Mouse (Mus musculus): Measurements from ENCODE around the gene Astn2. TPM values are rescaled to one million over a fixed set of nuclear protein-coding genes. Genes with fewer than 3 reads are reported as not detected.

Astn2 gene
- polyA plus RNA-seq, 1 experiment from 2014 or later = 0.61 TPM

GRCm38 (mm10) chr4:65770952-65771351 lies 633.5 kb downstream of the Astn2 start:
- H3K9ac ChIP-seq (ENCODE audit: low read length) = no peak overlapping the region
- no peaks in the 10 kb centered on the region for H3K9me3 ChIP-seq (ENCODE audit: control insufficient read depth, low read length)
- H3K27ac ChIP-seq (replicated peaks in 1 of 2; ENCODE audit: control insufficient read depth in 1 of 2, insufficient read depth in 1 of 2, low read depth in 2 of 2, low read length in 2 of 2) = no peak overlapping the region
- no peaks in the 10 kb centered on the region for H3K4me1 ChIP-seq (ENCODE audit: control insufficient read depth in 2 of 2, insufficient read depth in 2 of 2, low read length in 2 of 2)
- H3K36me3 ChIP-seq (ENCODE audit: control insufficient read depth, insufficient read depth, low read length) = no peaks in the 10 kb centered on the region
- no peak overlapping the region for H3K4me3 ChIP-seq (ENCODE audit: control insufficient read depth in 1 of 2, insufficient read depth in 1 of 2, low read depth in 1 of 2, low read length in 2 of 2)
- ATAC-seq (ENCODE audit: insufficient number of reproducible peaks, insufficient read depth, low FRiP score, low read depth) = no peak
- no peak overlapping the region for H3K4me2 ChIP-seq (ENCODE audit: low read length)
- WGBS = 86% methylated on average over 4 of the region's 4 CpGs
- H3K27me3 ChIP-seq (ENCODE audit: control insufficient read depth, insufficient read depth, low read length) = no peaks in the 10 kb centered on the region

DNA sequence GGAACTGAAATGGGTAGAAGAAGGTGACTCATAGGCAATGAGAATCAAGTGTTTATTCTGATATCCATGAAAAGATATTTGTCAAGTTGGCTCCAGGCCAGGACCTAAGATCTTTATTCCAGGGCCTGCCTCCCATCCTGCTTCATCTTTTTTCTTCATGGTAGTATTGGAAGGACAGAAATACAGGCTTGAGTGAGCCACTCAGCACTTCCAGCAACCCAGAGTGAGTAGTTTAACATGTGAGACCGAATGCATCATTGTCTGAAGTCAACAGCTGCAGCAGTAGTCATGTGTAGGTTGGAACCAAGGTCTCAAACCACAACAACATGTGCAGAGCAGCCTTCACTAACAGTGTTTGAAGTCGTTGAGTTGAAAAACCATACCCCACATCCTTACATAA lies 636.5 kb downstream of the Astn2 start:
- no peak for ATAC-seq (ENCODE audit: insufficient number of reproducible peaks, insufficient read depth, low FRiP score, low read depth)
- Histone ChIP-seq H3K4me3 (ENCODE audit: control insufficient read depth in 1 of 2, insufficient read depth in 1 of 2, low read depth in 1 of 2, low read length in 2 of 2) (no peak overlapping the region), H3K9ac (ENCODE audit: low read length) (no peak overlapping the region), H3K4me1 (ENCODE audit: control insufficient read depth in 2 of 2, insufficient read depth in 2 of 2, low read length in 2 of 2) (no peaks in the 10 kb centered on the region), H3K4me2 (ENCODE audit: low read length) (no peak overlapping the region), H3K27me3 (ENCODE audit: control insufficient read depth, insufficient read depth, low read length) (no peaks in the 10 kb centered on the region), H3K27ac (replicated peaks in 1 of 2; ENCODE audit: control insufficient read depth in 1 of 2, insufficient read depth in 1 of 2, low read depth in 2 of 2, low read length in 2 of 2) (no peak overlapping the region), H3K9me3 (ENCODE audit: control insufficient read depth, low read length) (no peaks in the 10 kb centered on the region), H3K36me3 (ENCODE audit: control insufficient read depth, insufficient read depth, low read length) (no peaks in the 10 kb centered on the region)
- WGBS = 50% methylated on average over 2 of the region's 2 CpGs

DNA sequence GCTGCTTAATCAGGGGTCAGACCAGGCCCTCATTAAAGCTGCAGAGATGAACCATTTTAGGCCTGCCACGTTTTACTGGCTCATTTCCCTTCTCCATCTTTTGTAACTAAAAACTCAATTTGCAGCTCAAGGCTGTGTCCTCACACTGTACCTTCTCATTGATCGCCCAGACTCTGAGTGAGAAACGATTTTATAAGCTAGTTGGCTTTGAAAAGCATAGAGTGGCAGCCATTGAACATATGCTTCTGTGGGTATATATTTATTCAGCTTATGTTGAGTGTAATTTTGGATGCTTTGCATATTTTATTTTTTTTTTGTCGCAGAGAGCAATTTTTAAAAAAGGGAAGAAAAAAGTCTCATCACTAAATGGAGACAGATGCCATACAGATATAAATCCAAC lies 637.0 kb downstream of the Astn2 start:
- Histone ChIP-seq H3K4me3 (ENCODE audit: control insufficient read depth in 1 of 2, insufficient read depth in 1 of 2, low read depth in 1 of 2, low read length in 2 of 2) (no peak overlapping the region), H3K27me3 (ENCODE audit: control insufficient read depth, insufficient read depth, low read length) (no peaks in the 10 kb centered on the region), H3K9ac (ENCODE audit: low read length) (no peak overlapping the region), H3K4me1 (ENCODE audit: control insufficient read depth in 2 of 2, insufficient read depth in 2 of 2, low read length in 2 of 2) (no peaks in the 10 kb centered on the region), H3K9me3 (ENCODE audit: control insufficient read depth, low read length) (no peaks in the 10 kb centered on the region), H3K27ac (replicated peaks in 1 of 2; ENCODE audit: control insufficient read depth in 1 of 2, insufficient read depth in 1 of 2, low read depth in 2 of 2, low read length in 2 of 2) (no peak overlapping the region), H3K36me3 (ENCODE audit: control insufficient read depth, insufficient read depth, low read length) (no peaks in the 10 kb centered on the region), H3K4me2 (ENCODE audit: low read length) (no peak overlapping the region)
- ATAC-seq (ENCODE audit: insufficient number of reproducible peaks, insufficient read depth, low FRiP score, low read depth) = no peak
- WGBS = 70% methylated on average over 4 of the region's 4 CpGs

GRCm38 (mm10) chr4:65765312-65765711 lies 639.1 kb downstream of the Astn2 start:
- H3K9ac ChIP-seq (ENCODE audit: low read length) = no peak overlapping the region
- 70% methylated on average over 3 of the region's 3 CpGs for WGBS
- H3K4me1 ChIP-seq (ENCODE audit: control insufficient read depth in 2 of 2, insufficient read depth in 2 of 2, low read length in 2 of 2) = no peaks in the 10 kb centered on the region
- no peak overlapping the region for H3K4me2 ChIP-seq (ENCODE audit: low read length)
- ATAC-seq (ENCODE audit: insufficient number of reproducible peaks, insufficient read depth, low FRiP score, low read depth) = no peak
- H3K9me3 ChIP-seq (ENCODE audit: control insufficient read depth, low read length) = no peaks in the 10 kb centered on the region
- H3K27me3 ChIP-seq (ENCODE audit: control insufficient read depth, insufficient read depth, low read length) = no peaks in the 10 kb centered on the region
- no peak overlapping the region for H3K27ac ChIP-seq (replicated peaks in 1 of 2; ENCODE audit: control insufficient read depth in 1 of 2, insufficient read depth in 1 of 2, low read depth in 2 of 2, low read length in 2 of 2)
- H3K4me3 ChIP-seq (ENCODE audit: control insufficient read depth in 1 of 2, insufficient read depth in 1 of 2, low read depth in 1 of 2, low read length in 2 of 2) = no peak overlapping the region
- H3K36me3 ChIP-seq (ENCODE audit: control insufficient read depth, insufficient read depth, low read length) = no peaks in the 10 kb centered on the region

GRCm38 (mm10) chr4:65764275-65764674 lies 640.1 kb downstream of the Astn2 start:
- 61% methylated on average over 4 of the region's 4 CpGs for WGBS
- Histone ChIP-seq H3K4me2 (ENCODE audit: low read length) (no peak overlapping the region), H3K27ac (replicated peaks in 1 of 2; ENCODE audit: control insufficient read depth in 1 of 2, insufficient read depth in 1 of 2, low read depth in 2 of 2, low read length in 2 of 2) (no peak overlapping the region), H3K9me3 (ENCODE audit: control insufficient read depth, low read length) (no peaks in the 10 kb centered on the region), H3K27me3 (ENCODE audit: control insufficient read depth, insufficient read depth, low read length) (no peaks in the 10 kb centered on the region), H3K36me3 (ENCODE audit: control insufficient read depth, insufficient read depth, low read length) (no peaks in the 10 kb centered on the region), H3K4me1 (ENCODE audit: control insufficient read depth in 2 of 2, insufficient read depth in 2 of 2, low read length in 2 of 2) (no peaks in the 10 kb centered on the region), H3K9ac (ENCODE audit: low read length) (no peak overlapping the region), H3K4me3 (ENCODE audit: control insufficient read depth in 1 of 2, insufficient read depth in 1 of 2, low read depth in 1 of 2, low read length in 2 of 2) (no peak overlapping the region)
- ATAC-seq (ENCODE audit: insufficient number of reproducible peaks, insufficient read depth, low FRiP score, low read depth) = no peak

GRCm38 (mm10) chr4:65763823-65764222 lies 640.6 kb downstream of the Astn2 start:
- no peak overlapping the region for H3K27ac ChIP-seq (replicated peaks in 1 of 2; ENCODE audit: control insufficient read depth in 1 of 2, insufficient read depth in 1 of 2, low read depth in 2 of 2, low read length in 2 of 2)
- H3K9me3 ChIP-seq (ENCODE audit: control insufficient read depth, low read length) = no peaks in the 10 kb centered on the region
- no peaks in the 10 kb centered on the region for H3K27me3 ChIP-seq (ENCODE audit: control insufficient read depth, insufficient read depth, low read length)
- no peak overlapping the region for H3K4me2 ChIP-seq (ENCODE audit: low read length)
- ATAC-seq (ENCODE audit: insufficient number of reproducible peaks, insufficient read depth, low FRiP score, low read depth) = no peak
- WGBS = 83% methylated on average over 2 of the region's 2 CpGs
- no peak overlapping the region for H3K4me3 ChIP-seq (ENCODE audit: control insufficient read depth in 1 of 2, insufficient read depth in 1 of 2, low read depth in 1 of 2, low read length in 2 of 2)
- no peaks in the 10 kb centered on the region for H3K4me1 ChIP-seq (ENCODE audit: control insufficient read depth in 2 of 2, insufficient read depth in 2 of 2, low read length in 2 of 2)
- no peaks in the 10 kb centered on the region for H3K36me3 ChIP-seq (ENCODE audit: control insufficient read depth, insufficient read depth, low read length)
- no peak overlapping the region for H3K9ac ChIP-seq (ENCODE audit: low read length)

GRCm38 (mm10) chr4:65762116-65762515 lies 642.3 kb downstream of the Astn2 start:
- ATAC-seq (ENCODE audit: insufficient number of reproducible peaks, insufficient read depth, low FRiP score, low read depth) = no peak
- Histone ChIP-seq H3K9me3 (ENCODE audit: control insufficient read depth, low read length) (no peaks in the 10 kb centered on the region), H3K36me3 (ENCODE audit: control insufficient read depth, insufficient read depth, low read length) (no peaks in the 10 kb centered on the region), H3K27ac (replicated peaks in 1 of 2; ENCODE audit: control insufficient read depth in 1 of 2, insufficient read depth in 1 of 2, low read depth in 2 of 2, low read length in 2 of 2) (no peak overlapping the region), H3K4me1 (ENCODE audit: control insufficient read depth in 2 of 2, insufficient read depth in 2 of 2, low read length in 2 of 2) (no peaks in the 10 kb centered on the region), H3K4me3 (ENCODE audit: control insufficient read depth in 1 of 2, insufficient read depth in 1 of 2, low read depth in 1 of 2, low read length in 2 of 2) (no peak overlapping the region), H3K9ac (ENCODE audit: low read length) (no peak overlapping the region), H3K4me2 (ENCODE audit: low read length) (no peak overlapping the region), H3K27me3 (ENCODE audit: control insufficient read depth, insufficient read depth, low read length) (no peaks in the 10 kb centered on the region)
- WGBS = 81% methylated on average over 3 of the region's 3 CpGs

GRCm38 (mm10) chr4:65761658-65762057 lies 642.8 kb downstream of the Astn2 start:
- no peak overlapping the region for H3K27ac ChIP-seq (replicated peaks in 1 of 2; ENCODE audit: control insufficient read depth in 1 of 2, insufficient read depth in 1 of 2, low read depth in 2 of 2, low read length in 2 of 2)
- no peaks in the 10 kb centered on the region for H3K4me1 ChIP-seq (ENCODE audit: control insufficient read depth in 2 of 2, insufficient read depth in 2 of 2, low read length in 2 of 2)
- no peaks in the 10 kb centered on the region for H3K9me3 ChIP-seq (ENCODE audit: control insufficient read depth, low read length)
- H3K36me3 ChIP-seq (ENCODE audit: control insufficient read depth, insufficient read depth, low read length) = no peaks in the 10 kb centered on the region
- H3K4me2 ChIP-seq (ENCODE audit: low read length) = no peak overlapping the region
- 41% methylated on average over 3 of the region's 3 CpGs for WGBS
- H3K9ac ChIP-seq (ENCODE audit: low read length) = no peak overlapping the region
- no peak for ATAC-seq (ENCODE audit: insufficient number of reproducible peaks, insufficient read depth, low FRiP score, low read depth)
- no peak overlapping the region for H3K4me3 ChIP-seq (ENCODE audit: control insufficient read depth in 1 of 2, insufficient read depth in 1 of 2, low read depth in 1 of 2, low read length in 2 of 2)
- no peaks in the 10 kb centered on the region for H3K27me3 ChIP-seq (ENCODE audit: control insufficient read depth, insufficient read depth, low read length)

Data from heart, embryonic 14.5 days (tissue).